Mouse (Mus musculus) heart, postnatal 0 days (tissue): Measurements from ENCODE around the gene Apobec2.

Experiments
- CTCF ChIP-seq: IDR thresholded peaks from 2 replicates; pipeline ENCODE4 v1.5.1; 2016; ENCODE audit warnings: antibody characterized with exemption, control low read depth, low read depth
- EP300 ChIP-seq: IDR thresholded peaks from 2 replicates; pipeline ENCODE4 v1.6.1; 2016; ENCODE audit warnings: antibody characterized with exemption, low read depth

- TF ChIP-seq EP300 = no peak
- no peak for TF ChIP-seq CTCF
Measured at GRCm38 (mm10) chr17:48419571-48419970, 13.2 kb downstream of the Apobec2 start.
